Mouse (Mus musculus): ENCODE data around the gene St6galnac3.

St6galnac3 gene

DNA sequence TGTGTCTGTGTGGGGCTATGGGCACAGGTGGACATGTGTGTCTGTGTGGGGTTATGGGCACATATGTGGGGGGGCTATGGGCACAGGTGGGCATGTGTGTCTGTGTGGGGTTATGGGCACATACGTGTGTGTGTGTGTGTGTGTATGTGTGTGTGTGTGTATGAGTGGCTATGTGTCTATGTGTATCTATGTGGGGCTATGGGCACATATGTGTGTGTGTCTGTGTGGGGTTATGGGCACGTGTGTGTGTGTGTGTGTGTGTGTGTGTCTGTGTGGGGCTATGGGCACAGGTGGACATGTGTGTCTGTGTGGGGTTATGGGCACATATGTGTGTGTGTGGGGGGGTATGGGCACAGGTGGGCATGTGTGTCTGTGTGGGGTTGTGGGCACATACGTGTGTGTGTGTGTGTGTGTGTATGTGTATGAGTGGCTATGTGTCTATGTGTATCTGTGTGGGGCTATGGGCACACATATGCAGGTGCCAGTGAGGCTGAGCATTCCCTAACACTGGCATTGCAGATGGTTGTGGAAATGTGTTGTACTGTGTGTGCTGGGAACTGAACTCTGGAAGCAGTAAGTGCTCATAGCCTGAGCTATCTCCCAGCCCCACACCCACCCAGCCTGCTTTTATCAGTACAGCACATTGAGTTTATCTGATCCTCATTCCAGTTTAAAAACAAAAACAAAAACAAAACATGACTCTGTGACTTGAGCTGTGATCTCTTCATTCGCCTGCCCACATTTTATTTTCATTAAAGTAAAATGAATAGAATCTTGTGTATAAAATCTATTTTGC is 8.6 kb upstream of the St6galnac3 start:
- no peak for DNase-seq (ENCODE audit: low spot score in 2 of 2)

DNA sequence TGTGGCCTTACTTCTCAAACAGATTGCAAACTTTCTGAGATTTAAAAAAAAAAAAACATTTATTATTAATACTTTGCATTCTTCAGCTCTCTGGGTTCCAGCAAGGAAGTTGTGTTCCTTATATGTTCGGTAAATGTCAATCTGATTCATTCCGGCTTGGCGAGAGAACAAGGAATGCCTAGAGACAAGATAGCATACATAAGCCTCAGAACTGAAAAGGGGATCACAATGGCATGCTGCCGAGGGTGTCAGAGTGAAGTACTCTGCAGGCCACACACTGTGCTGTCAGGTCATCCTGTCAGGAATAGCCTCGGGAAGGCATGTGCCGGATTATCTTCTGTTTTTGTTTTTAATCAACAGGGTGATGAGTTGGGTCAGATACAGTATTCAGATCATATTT is 7.8 kb upstream of the St6galnac3 start:
- DNase-seq (ENCODE audit: low spot score in 2 of 2): no peak

- DNase-seq (ENCODE audit: low spot score in 2 of 2): no peak
Measured at GRCm38 (mm10) chr3:153732035-153732434, 7.1 kb upstream of the St6galnac3 start.

DNA sequence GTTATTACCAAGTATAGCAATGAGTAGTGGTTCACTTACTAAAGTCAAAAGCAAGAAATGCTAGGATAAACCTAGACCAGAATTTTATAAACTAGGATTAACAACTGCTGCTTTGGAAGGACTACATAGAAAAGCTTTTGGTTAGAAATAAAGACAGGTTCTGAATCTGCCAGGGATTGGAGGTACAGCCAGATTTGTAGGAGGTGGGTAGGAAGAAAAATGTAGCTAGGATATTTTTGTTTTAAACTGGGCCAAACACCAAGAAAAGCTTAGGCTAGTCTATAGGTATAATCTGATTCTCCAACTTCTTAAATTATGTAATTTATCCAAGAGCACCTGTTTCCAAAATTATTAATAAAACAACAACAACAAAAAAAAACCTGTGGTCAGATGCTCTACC is 3.6 kb upstream of the St6galnac3 start:
- DNase-seq (ENCODE audit: low spot score in 2 of 2): no peak

GRCm38 (mm10) chr3:153723467-153724079 is 1.4 kb downstream of the St6galnac3 start:
- DNase-seq (ENCODE audit: low spot score in 2 of 2): no peak

DNA sequence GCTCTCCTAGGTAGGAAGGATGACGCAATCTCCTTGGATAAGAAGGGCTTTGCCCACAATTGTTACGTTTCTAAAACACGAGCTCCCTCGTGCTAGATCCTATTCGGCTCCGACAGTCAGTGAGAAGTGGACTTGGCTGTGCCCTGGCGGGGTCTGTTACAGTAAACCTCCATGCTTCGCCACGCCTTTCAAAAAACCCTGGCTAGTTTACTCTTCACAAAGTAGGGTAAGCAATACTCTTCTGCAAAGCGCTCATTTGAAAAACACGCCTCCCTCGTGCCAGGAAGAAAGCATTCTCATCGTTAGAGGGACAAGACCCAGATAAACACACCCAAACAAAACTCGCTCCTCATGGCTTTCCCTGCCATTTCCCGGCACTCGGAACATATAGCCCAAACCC is 3.4 kb downstream of the St6galnac3 start:
- no peak for DNase-seq (ENCODE audit: low spot score in 2 of 2)

DNA sequence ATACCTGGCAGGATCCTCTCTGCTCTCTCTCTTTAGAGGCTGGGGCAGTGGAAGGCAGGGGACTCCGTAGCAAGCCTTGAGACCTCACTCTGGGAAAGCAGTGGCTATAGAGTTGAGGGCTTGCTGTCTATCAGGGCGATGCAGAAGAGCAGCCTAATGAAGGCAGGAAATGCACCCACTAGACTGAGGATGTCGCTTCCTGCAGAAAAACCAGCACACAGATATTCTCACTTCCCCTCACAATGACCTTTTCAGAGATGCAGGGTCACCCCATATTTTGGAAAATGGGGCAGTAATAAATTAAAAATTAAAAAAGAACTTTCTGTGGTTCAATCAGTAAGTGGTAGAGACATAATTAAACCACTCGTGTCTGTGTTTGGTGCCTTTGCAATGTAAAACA is 4.1 kb downstream of the St6galnac3 start:
- no peak for DNase-seq (ENCODE audit: low spot score in 2 of 2)

GRCm38 (mm10) chr3:153720296-153720695 is 4.7 kb downstream of the St6galnac3 start:
- no peak for DNase-seq (ENCODE audit: low spot score in 2 of 2)

DNA sequence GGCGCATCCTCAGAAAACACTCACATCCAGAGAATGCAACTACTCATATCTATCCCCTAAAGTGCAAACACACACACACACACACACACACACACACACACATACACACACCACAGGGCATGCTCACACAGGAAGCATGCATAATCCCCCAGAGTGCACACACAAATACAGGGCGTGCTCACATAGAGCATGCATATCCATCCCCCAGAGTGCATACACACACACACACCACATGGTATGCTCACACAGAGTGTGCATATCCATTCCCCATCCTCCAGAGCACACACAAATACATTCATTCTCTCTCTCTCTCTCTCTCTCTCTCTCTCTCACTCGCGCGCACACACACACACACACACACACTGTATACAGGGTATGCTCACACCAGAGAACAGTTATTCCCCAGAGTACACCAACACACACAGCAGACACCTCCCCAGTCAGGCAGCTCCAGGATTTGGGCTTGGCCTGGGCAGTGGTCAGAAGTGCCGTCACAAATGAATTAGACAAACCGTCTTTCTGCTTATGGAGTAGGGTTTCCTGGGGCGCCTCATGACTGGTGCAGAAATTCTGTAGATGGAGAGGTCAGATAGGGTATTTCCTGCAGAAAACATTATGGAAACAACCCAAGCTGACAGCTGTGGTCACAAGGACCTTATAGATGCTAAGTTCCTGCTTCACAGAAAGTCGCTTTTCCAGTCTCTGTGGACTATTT is 5.6 kb downstream of the St6galnac3 start:
- no peak for DNase-seq (ENCODE audit: low spot score in 2 of 2)

DNA sequence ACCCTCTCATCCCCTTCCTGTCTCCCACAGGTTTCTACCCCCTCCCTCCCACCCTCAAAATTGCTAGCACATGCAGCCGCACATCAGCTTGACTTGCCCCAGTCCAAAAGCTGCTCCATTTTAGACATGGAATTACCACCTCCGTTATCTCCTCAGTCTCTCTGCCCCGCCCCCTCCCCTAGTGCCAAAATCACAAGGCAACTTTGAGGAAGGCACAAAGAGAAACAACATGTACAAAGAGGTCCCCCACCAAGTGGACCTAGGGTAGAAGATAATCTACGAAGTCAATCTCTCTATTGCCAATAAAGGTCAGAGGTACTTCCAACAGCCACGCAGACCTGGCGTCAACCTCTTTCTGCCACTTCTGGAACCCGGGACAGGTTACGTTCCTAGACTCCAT is 6.2 kb downstream of the St6galnac3 start:
- no peak for DNase-seq (ENCODE audit: low spot score in 2 of 2)

GRCm38 (mm10) chr3:153717742-153718141 is 7.2 kb downstream of the St6galnac3 start:
- no peak for DNase-seq (ENCODE audit: low spot score in 2 of 2)

DNA sequence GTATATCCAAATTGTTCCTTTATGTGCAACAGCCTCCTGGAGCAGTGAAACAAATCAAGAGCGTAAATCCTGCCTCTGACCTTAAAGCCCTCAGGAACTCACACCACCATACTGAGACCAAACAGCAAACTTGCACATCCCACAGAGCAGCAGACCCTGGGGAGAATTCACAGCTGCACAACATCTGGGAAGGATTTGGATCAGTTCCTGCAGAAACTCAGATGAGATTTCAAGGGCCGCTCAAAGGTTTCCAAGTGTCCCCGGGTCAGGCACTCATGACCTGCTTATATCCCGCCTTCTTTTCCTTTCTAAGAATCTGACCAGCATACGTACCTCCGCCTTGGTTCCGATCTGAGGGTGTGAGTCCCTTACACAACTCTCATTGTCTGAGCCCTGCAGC is 9.3 kb downstream of the St6galnac3 start:
- no peak for DNase-seq (ENCODE audit: low spot score in 2 of 2)

DNA sequence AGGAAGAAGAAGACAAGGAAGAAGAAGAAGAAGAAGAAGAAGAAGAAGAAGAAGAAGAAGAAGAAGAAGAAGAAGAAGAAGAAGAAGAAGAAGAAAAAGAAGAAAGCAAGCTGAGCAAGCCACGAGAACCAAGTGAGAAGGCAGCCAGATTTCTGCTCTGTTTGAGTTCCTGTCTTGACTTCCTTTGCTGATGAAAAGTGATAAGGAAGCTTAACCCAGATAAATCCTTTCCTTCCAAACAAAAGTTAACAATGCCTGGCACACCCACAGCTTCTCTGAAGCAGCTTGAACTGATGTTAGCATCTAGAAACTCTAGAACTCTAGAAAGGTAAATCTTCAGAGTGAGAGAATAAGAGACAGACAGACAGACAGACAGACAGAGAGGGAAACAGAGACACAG is 14.4 kb downstream of the St6galnac3 start:
- no peak for DNase-seq (ENCODE audit: low spot score in 2 of 2)

DNA sequence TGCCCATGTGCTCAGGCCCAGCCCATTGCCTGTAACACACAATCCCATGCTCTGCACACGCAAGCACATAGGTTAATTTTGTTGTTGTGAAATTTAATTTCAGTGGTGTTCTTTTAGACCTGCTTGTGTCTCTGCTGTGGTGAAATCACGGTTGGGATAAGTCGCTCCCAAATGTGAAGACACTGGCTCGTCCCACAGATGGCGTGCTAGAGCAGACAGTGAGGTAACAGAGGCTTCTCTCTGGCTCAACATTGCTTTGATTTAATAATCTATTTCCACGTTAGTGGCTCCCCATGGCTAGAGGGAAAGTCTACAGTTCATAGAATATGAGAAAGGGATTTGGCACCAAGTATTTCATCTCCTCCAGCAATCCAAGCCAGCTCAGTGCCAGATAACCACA is 17.3 kb downstream of the St6galnac3 start:
- DNase-seq (ENCODE audit: low spot score in 2 of 2): no peak

- DNase-seq (ENCODE audit: low spot score in 2 of 2): no peak
Measured at GRCm38 (mm10) chr3:153706901-153707300, 18.1 kb downstream of the St6galnac3 start.

DNA sequence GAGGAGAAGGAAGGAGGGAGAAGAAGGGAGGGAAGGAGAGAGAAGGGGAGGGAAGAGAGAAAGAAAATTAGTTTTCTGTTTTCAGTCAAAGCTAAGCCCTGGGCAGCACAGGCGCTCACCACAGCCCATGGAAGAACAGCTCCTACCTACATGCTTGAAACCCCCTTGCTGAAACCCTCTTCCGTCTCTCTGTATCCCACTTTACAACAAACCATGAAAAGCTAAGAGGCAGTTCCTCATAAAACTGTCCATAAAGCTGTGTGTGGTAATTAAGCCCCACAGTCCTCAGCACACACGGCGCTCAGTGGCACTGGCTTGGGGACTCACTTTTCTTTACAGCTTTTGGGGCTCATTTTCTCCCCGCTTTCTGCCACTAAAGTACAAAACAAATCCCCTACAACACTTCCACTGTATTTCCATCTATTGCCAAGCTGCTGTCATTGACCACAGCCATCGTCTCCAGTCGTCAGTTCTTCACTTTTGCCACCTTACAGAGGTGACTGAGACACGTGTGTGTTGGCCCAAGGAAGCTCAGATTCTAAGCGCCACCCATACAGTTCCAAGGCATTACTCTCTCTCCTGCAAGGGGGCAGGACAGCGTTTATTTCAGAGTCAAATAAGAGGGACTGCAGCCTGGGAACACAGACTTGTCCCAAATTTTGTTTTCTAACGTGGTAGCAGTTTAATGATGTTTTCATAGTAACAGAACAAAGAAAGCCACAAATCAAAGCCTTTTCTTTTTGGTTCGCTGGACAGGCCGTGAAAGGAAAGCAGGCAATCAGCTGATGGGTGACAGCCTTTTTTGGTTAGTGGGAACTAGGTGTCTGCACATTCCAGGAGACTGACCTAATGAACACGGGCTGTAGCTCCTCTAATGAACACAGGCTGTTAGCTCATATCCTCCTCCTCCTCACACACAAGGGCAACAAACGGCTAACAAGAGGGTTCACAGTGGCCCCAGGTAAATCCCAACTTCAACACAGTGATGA is 22.9 kb downstream of the St6galnac3 start:
- no peak for DNase-seq (ENCODE audit: low spot score in 2 of 2)

DNA sequence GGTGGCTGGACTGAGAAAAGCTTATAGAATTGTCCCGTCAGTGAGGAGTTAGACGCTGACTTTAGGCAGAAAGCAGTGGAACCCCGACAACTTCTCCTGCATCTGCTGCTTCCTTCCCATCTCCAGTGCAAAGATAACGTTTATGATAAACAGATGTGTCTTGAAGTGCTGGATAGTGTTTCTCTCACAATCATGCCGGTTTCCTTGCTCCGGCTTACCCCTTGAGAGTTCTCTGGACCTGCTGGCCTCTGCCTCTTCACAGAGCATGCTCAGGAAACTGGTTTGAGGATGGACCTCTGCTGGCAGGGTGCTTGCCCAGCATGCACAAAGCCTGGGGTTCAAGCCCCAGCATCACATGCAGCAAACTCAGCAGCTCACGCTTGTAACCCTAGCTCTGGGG is 23.8 kb downstream of the St6galnac3 start:
- DNase-seq (ENCODE audit: low spot score in 2 of 2): no peak

GRCm38 (mm10) chr3:153699086-153699485 is 25.9 kb downstream of the St6galnac3 start:
- DNase-seq (ENCODE audit: low spot score in 2 of 2): no peak

DNA sequence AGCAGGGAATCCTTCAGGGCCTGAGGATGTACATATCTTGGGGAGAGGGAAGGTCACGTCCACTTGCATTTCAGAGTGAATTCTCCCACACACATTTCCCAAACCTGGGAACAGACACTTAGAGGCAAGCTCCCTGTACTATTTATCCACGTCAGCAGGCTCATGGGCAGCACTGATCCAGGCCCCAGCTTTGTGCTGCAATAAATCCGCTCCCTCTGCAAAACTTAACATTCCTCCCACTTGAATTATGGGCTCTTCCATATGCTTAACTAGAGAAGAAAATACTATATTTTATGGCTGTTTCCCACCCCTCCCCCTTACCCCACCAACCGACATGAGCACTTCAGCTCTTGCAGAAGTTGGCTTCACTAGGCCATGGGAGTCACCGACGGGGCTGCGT is 32.0 kb downstream of the St6galnac3 start:
- no peak for DNase-seq (ENCODE audit: low spot score in 2 of 2)

GRCm38 (mm10) chr3:153692206-153692813 is 32.7 kb downstream of the St6galnac3 start:
- no peak for DNase-seq (ENCODE audit: low spot score in 2 of 2)

- DNase-seq (ENCODE audit: low spot score in 2 of 2): no peak
Measured at GRCm38 (mm10) chr3:153691537-153691936, 33.4 kb downstream of the St6galnac3 start.

Data from frontal cortex, postnatal 14 days (tissue).